Mouse (Mus musculus): ENCODE measurements around the gene Ufsp1. TPM values are rescaled to one million over a fixed set of nuclear protein-coding genes. Genes with fewer than 3 reads are reported as not detected.
"Not testable (repeated sequence)": the region's sequence is repeated elsewhere in the genome, so short reads cannot be mapped to it uniquely, and the experiment has no call there.

Ufsp1 gene
- 25.5 and 29.6 TPM in 2 replicates for polyA plus RNA-seq (2015; fragmentation: Nextera tagmentation; extraction: Ambion mirVana)

DNA sequence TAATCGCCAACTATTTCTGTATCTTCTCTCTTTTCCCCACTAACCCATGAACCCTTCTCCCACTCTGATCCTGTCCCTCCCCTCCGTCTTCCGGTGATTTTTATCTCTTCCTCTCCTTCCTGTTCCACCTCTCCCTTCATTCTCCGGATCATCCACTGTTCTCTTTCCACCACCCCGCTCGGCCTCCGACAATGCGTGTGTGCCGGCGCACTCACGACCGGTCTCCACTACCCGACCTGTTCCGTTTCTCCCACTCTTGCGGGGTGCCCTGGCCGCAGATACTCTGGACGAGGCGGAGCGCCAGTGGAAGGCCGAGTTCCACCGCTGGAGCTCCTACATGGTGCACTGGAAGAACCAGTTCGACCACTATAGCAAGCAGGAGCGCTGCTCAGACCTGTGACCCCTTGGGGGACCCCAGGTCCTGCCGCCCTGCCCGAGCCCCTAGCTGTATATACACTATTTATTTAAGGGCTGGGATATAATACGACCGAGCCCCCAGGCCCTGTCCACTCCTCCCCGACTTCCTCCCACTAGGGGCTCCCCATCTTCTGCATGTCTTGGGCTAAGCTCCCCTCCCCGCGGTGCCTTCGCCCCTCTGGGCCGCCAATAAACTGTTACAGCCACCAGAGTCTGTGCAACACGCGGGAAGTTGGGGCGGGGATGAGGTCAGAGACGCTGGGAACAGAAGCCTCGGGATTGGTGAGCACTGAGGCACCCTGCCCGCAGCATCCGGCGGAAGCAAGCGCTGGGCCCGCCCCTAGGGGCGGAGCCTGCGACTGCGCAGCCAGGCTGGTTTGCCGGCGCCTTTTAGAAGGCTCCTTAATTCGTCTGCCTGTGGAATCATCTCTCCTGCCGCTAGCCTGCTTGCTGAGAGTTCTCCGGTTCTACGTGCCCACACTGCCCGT lies at the start of gene Ufsp1:
TSS of gene Ufsp1 (plus strand) at position 791 of the 905 bp plus-strand sequence.
- Histone ChIP-seq H3K4me2 (ENCODE audit: low read length) (peak within 1 kb of the TSS; percentile 100), H3K4me1 (ENCODE audit: control insufficient read depth, insufficient read depth, low read depth, low read length) (peaks cover 29% of the 10 kb centered on the region), H3K9me3 (ENCODE audit: control insufficient read depth, low read length) (no peaks in the 10 kb centered on the region), H3K27ac (ENCODE audit: low read depth, low read length) (peak within 1 kb of the TSS; percentile 90), H3K9ac (ENCODE audit: low read depth, low read length) (peak within 1 kb of the TSS; percentile 85), H3K36me3 (ENCODE audit: control insufficient read depth, insufficient read depth, low read length) (peaks cover 39% of the 10 kb centered on the region), H3K4me3 (ENCODE audit: low read length) (peak within 1 kb of the TSS; percentile 64), H3K27me3 (replicated peaks; ENCODE audit: control insufficient read depth, insufficient read depth, low read length) (peaks cover 13% of the 10 kb centered on the region)
- WGBS = under 1% methylated on average over 52 of the region's 52 CpGs
- ATAC-seq = peak; percentile 96

DNA sequence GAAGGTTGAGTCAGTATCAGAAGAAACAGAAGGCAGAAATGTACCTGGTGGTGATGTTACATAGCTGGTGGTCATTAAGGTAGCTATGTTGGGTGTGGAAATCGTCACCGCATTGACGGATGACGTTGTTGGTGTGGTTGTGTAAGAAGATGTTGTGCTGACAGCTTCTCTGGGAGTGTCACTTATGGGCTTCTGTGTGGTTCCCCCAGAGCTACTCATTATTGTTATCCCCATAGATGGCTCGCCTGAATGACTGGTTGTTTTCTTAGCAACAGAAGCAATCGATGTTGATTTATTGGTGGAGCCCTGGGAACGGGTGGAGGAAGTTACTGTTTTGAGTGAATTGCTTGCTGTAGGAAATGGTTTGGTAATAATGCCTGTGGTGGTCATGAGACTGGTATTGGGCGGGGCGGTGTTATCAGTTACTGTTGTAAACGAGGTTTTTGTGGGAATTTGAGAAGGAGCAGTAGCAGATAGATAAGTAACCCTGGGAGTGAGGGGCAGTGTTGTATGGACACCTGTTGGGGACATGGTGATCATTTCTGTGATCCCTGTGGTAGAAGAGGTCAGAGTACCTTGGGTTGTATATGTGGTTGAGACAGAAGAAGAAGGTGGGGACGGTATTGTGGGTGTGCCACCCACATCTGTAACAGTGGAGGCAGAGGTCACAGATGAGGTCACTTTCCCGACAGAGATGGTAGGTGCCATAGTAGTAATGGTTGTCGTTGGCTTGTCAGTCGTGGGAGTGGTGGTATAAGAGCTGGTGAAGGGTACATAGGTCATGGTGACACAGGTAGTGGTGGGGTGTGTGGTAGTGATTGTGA lies 30.3 kb upstream of the Ufsp1 start:
- Histone ChIP-seq H3K36me3 (ENCODE audit: control insufficient read depth, insufficient read depth, low read length) (no peaks in the 10 kb centered on the region), H3K4me2 (ENCODE audit: low read length) (no peak overlapping the region), H3K4me1 (ENCODE audit: control insufficient read depth, insufficient read depth, low read depth, low read length) (no peaks in the 10 kb centered on the region), H3K27me3 (replicated peaks; ENCODE audit: control insufficient read depth, insufficient read depth, low read length) (no peaks in the 10 kb centered on the region), H3K27ac (ENCODE audit: low read depth, low read length) (no peak overlapping the region), H3K4me3 (ENCODE audit: low read length) (no peak overlapping the region), H3K9me3 (ENCODE audit: control insufficient read depth, low read length) (no peaks in the 10 kb centered on the region), H3K9ac (ENCODE audit: low read depth, low read length) (no peak overlapping the region)
- no peak for ATAC-seq
- 86% methylated on average over 14 of the region's 14 CpGs for WGBS

DNA sequence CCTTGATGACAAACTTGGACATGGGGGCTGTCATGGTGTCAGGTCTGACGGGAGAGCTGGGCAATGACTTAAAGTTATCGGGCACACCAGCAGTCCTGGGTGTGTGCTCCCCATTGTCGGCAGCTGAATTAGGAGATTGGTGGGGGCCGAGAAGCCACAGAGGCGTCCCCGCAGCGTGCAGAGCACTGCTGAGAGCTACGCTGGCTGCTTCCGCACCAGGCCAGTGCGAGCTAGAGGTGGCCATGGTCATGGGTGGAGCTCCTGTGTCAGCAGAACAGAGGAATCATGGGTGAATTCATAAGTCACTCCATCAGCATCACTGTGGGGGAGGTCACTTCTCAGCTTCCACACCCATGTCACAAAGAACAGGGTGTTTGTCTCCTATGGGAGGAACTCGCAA lies 29.6 kb upstream of the Ufsp1 start:
- 95% methylated on average over 11 of the region's 11 CpGs for WGBS
- no peak overlapping the region for H3K4me2 ChIP-seq (ENCODE audit: low read length)
- H3K4me3 ChIP-seq (ENCODE audit: low read length) = no peak overlapping the region
- no peaks in the 10 kb centered on the region for H3K4me1 ChIP-seq (ENCODE audit: control insufficient read depth, insufficient read depth, low read depth, low read length)
- H3K9me3 ChIP-seq (ENCODE audit: control insufficient read depth, low read length) = no peaks in the 10 kb centered on the region
- H3K27ac ChIP-seq (ENCODE audit: low read depth, low read length) = no peak overlapping the region
- ATAC-seq = no peak
- no peak overlapping the region for H3K9ac ChIP-seq (ENCODE audit: low read depth, low read length)
- H3K27me3 ChIP-seq (replicated peaks; ENCODE audit: control insufficient read depth, insufficient read depth, low read length) = no peaks in the 10 kb centered on the region
- no peaks in the 10 kb centered on the region for H3K36me3 ChIP-seq (ENCODE audit: control insufficient read depth, insufficient read depth, low read length)

DNA sequence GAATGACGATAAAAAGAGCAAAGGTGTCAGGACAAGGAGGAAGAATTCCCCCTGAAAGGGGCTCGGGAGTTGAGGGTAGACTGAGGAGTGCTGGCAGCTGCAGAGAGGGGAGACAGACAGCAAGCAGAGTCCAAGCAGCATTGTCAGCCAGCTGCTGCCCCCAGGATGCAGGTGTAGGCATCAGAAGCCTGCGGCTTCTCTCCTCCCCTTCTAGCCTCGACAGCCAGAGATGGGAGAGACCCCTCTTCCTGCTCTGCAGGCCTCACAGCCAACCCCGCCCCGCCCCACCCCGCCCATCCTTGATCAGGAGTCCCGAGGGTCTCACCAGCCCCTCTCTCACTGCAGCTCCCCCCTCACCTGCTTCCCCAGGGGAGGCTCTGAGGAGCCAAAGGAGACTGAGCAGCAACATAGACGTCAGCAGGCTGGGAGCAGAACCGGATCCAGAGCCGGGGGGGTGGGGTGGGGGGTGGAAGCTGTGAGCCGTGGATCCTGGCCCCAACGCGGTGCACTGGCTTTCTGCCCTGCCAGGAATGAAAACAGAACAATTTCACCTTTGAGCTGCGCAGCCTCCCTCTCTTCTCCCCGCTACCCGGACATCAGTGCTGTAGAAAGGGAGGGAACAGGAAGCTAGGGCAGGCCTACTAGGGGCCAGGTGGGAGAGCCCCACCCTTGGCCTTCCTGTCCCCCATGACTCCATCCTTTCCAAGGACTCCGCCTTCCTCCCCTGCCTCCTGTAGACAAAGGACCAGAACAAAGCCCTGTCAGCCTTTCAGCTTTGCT lies 26.1 kb upstream of the Ufsp1 start:
- 41% methylated on average over 14 of the region's 18 CpGs for WGBS
- ATAC-seq = no peak
- H3K27me3 ChIP-seq (replicated peaks; ENCODE audit: control insufficient read depth, insufficient read depth, low read length) = no peaks in the 10 kb centered on the region
- H3K4me1 ChIP-seq (ENCODE audit: control insufficient read depth, insufficient read depth, low read depth, low read length) = no peaks in the 10 kb centered on the region
- H3K9me3 ChIP-seq (ENCODE audit: control insufficient read depth, low read length) = no peaks in the 10 kb centered on the region; the same call in 1 of the 2 replicates
- 0 out of 2 replicates have a peak overlapping the region, but pooled peaks have one; percentile 1 for H3K9ac ChIP-seq (ENCODE audit: low read depth, low read length)
- H3K27ac ChIP-seq (ENCODE audit: low read depth, low read length) = no peak overlapping the region
- no peaks in the 10 kb centered on the region for H3K36me3 ChIP-seq (ENCODE audit: control insufficient read depth, insufficient read depth, low read length)
- H3K4me3 ChIP-seq (ENCODE audit: low read length) = no peak overlapping the region
- H3K4me2 ChIP-seq (ENCODE audit: low read length) = no peak overlapping the region

DNA sequence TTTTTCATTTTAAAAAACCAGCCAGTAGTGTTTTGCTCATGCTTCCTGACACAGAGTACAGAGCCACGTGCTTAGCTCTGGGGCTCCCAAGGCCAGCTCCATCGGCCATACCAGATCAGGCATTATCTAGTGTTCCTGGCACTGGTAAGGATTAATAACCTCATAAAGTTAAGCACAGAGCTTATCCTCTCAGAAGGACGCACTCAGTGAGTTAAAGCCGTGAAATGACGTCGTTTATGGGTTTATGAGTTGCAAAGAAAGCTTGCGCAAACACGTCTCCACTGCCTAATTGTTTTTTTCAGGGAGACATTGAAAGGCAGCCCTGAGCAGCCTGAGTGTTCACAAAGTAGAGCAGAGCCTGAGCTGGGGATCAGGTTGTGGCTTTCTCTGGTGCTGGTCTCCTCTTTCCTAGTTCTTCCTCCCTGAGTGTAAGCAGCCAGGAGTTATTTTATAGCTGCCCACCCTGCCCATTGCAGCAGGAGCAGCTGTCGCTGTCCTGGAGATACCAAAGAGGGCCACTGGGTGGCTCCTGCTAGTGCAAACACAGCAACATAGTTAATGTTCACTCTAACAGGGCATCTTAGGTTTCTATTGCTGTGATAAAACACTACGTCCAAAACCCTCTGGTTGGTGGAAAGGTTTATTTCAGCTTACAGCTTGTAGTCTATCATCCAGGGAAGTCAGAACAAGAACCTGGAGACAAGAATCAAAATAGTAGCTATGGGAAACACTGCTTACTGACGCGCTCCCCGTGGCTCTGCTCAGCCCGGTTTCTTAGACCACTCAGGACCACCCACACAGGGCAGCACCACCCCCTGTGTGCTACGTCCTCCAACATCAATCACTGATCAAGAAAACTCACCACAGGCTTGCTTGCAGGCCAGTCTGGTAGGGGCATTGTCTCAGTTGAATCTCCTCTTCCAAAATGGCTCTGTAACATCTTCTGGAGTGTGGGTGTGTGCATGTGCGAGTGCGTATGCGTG lies 16.8 kb upstream of the Ufsp1 start:
- H3K9ac ChIP-seq (ENCODE audit: low read depth, low read length) = no peak overlapping the region; the same call in 1 of the 2 replicates
- ATAC-seq = peak; percentile 82
- WGBS = 47% methylated on average over 18 of the region's 18 CpGs

DNA sequence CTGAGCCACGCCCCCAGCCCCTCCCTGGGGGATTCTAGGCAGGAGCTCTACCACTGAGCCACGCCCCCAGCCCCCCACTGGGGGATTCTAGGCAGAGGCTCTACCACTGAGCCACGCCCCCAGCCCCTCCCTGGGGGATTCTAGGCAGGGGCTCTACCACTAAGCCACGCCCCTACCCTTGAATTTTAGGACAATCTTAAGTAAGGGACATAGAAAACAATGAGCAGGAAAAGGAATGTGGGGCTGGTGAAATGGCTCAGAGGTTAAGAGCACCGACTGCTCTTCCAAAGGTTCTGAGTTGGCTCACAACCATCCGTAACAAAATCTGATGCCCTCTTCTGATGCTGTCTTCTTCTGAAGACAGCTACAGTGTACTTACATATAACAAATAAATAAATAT lies 10.0 kb upstream of the Ufsp1 start:
- not testable (repeated sequence) for H3K9ac ChIP-seq (ENCODE audit: low read depth, low read length); H3K36me3 ChIP-seq (ENCODE audit: control insufficient read depth, insufficient read depth, low read length); H3K9me3 ChIP-seq (ENCODE audit: control insufficient read depth, low read length); H3K27ac ChIP-seq (ENCODE audit: low read depth, low read length); ATAC-seq; H3K4me2 ChIP-seq (ENCODE audit: low read length); H3K4me3 ChIP-seq (ENCODE audit: low read length); H3K27me3 ChIP-seq (replicated peaks; ENCODE audit: control insufficient read depth, insufficient read depth, low read length); H3K4me1 ChIP-seq (ENCODE audit: control insufficient read depth, insufficient read depth, low read depth, low read length)
- 84% methylated on average over 4 of the region's 6 CpGs for WGBS

More for the DNA sequence above, 16.8 kb upstream of the Ufsp1 start:
- Histone ChIP-seq H3K36me3 (ENCODE audit: control insufficient read depth, insufficient read depth, low read length) (no peaks in the 10 kb centered on the region), H3K9me3 (ENCODE audit: control insufficient read depth, low read length) (no peaks in the 10 kb centered on the region; the same call in 1 of the 2 replicates), H3K27ac (ENCODE audit: low read depth, low read length) (0 out of 2 replicates have a peak overlapping the region, but pooled peaks have one; percentile 36), H3K27me3 (replicated peaks; ENCODE audit: control insufficient read depth, insufficient read depth, low read length) (no peaks in the 10 kb centered on the region), H3K4me1 (ENCODE audit: control insufficient read depth, insufficient read depth, low read depth, low read length) (no peaks in the 10 kb centered on the region), H3K4me2 (ENCODE audit: low read length) (peak overlapping the region; percentile 40), H3K4me3 (ENCODE audit: low read length) (no peak overlapping the region)

DNA sequence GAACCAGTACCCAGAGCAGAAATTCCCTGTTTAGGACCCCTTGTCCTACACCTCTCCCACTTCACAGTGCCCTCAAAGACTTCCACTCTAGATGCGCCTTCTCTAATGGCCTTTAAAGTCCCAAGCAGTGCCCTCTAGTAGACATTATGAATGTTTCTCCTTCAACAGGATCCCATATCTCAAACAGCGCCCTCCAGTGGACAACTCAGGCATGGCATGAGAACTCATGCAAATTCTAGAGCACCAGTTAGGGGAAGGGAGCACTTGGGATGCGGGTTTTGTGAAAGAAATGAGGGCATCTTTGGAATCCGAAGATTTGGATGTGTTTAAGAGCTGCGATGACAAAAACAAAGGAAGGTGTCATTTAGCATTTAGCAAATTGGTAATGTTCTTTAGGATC lies 9.4 kb upstream of the Ufsp1 start:
- Histone ChIP-seq H3K27ac (ENCODE audit: low read depth, low read length) (no peak overlapping the region), H3K4me3 (ENCODE audit: low read length) (no peak overlapping the region), H3K27me3 (replicated peaks; ENCODE audit: control insufficient read depth, insufficient read depth, low read length) (peaks cover 3% of the 10 kb centered on the region; the same call in 1 of the 2 replicates), H3K4me1 (ENCODE audit: control insufficient read depth, insufficient read depth, low read depth, low read length) (peaks cover 10% of the 10 kb centered on the region), H3K9me3 (ENCODE audit: control insufficient read depth, low read length) (no peaks in the 10 kb centered on the region), H3K9ac (ENCODE audit: low read depth, low read length) (no peak overlapping the region), H3K4me2 (ENCODE audit: low read length) (no peak overlapping the region), H3K36me3 (ENCODE audit: control insufficient read depth, insufficient read depth, low read length) (no peaks in the 10 kb centered on the region)
- 65% methylated on average over 5 of the region's 5 CpGs for WGBS
- no peak for ATAC-seq

DNA sequence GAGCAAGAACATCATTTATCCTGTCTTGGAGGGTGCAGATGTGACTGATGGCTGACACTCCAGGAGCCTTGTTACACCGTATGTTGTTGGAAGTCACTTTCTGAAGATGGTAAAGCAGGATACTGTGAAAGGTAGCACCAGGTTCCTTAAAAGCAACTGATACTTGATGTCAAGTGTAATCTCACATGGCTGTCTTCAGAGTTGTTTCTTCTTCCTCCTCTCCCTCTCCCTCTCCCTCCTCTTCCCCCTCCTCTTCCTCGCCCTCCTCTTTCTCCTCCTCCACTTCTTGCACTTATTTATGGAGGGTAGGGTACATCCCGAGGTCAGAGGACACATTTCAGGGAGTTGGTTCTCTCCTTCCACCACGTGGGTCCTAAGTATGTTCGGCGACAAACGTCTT lies 8.4 kb upstream of the Ufsp1 start:
- H3K4me1 ChIP-seq (ENCODE audit: control insufficient read depth, insufficient read depth, low read depth, low read length) = peaks cover 14% of the 10 kb centered on the region
- H3K4me3 ChIP-seq (ENCODE audit: low read length) = no peak overlapping the region
- peak overlapping the region; percentile 93 for H3K4me2 ChIP-seq (ENCODE audit: low read length)
- H3K36me3 ChIP-seq (ENCODE audit: control insufficient read depth, insufficient read depth, low read length) = no peaks in the 10 kb centered on the region
- H3K27ac ChIP-seq (ENCODE audit: low read depth, low read length) = peak overlapping the region; percentile 77
- peaks cover 7% of the 10 kb centered on the region for H3K27me3 ChIP-seq (replicated peaks; ENCODE audit: control insufficient read depth, insufficient read depth, low read length)
- 63% methylated on average over 7 of the region's 7 CpGs for WGBS
- H3K9ac ChIP-seq (ENCODE audit: low read depth, low read length) = no peak overlapping the region
- ATAC-seq = no peak
- no peaks in the 10 kb centered on the region for H3K9me3 ChIP-seq (ENCODE audit: control insufficient read depth, low read length)

Measured in hindbrain, embryonic 16.5 days (tissue).